In genomic region chr5:139702236-139702635, GRCm38 (mm10) we compare ENCODE assay signal across 12 mouse cellular contexts. TPM values are rescaled to one million over a fixed set of nuclear protein-coding genes. Genes with fewer than 3 reads are reported as not detected.
DNase-seq lines count a peak whose midpoint lies in the region; ATAC-seq and TF ChIP-seq lines count a peak whose summit lies in the region.
"Had no signal": no experiment of that assay in that cellular context is flagged by ENCODE, and none has a peak within 500 bp of the region (broad histone marks: within the 10 kb centered on the region; RNA-seq: fewer than 3 reads in every experiment).

No protein-coding gene starts in this region.

- ATAC-seq in kidney, embryonic 14.5 days (ENCODE audit: low FRiP score, low TSS enrichment): 0 out of 2 replicates have a peak, but pooled peaks have one; percentile 32
- ATAC-seq in liver, embryonic 16.5 days (ENCODE audit: low read depth): peak; percentile 70
- ATAC-seq in hindbrain, embryonic 12.5 days (ENCODE audit: low FRiP score): no peak
- ATAC-seq: activated CD4-positive, CD25-positive, alpha-beta regulatory T cell, adult 4 months; forebrain, embryonic 13.5 days had no signal

- no peak overlapping the region for H3K9ac ChIP-seq in kidney, embryonic 14.5 days (ENCODE audit: low read depth, low read length)
- no peak overlapping the region for H3K9ac ChIP-seq in liver, embryonic 16.5 days (ENCODE audit: low read depth, low read length)
- no peak overlapping the region for H3K9ac ChIP-seq in hindbrain, embryonic 12.5 days
- H3K9ac ChIP-seq: forebrain, embryonic 13.5 days had no signal

- H3K4me2 ChIP-seq in kidney, embryonic 14.5 days (replicated peaks; ENCODE audit: low read depth, low read length): no peak overlapping the region
- no peak overlapping the region for H3K4me2 ChIP-seq in liver, embryonic 16.5 days (ENCODE audit: low read depth, low read length)
- H3K4me2 ChIP-seq in hindbrain, embryonic 12.5 days (replicated peaks): no peak overlapping the region
- H3K4me2 ChIP-seq: forebrain, embryonic 13.5 days had no signal

- no peak overlapping the region for H3K27ac ChIP-seq in kidney, embryonic 14.5 days (ENCODE audit: low read depth, low read length)
- no peak overlapping the region for H3K27ac ChIP-seq in kidney, adult 2 months (ENCODE audit: insufficient read depth, low read depth, low read length)
- peak overlapping the region; percentile 48 for H3K27ac ChIP-seq in bone marrow macrophage, adult 2 months (ENCODE audit: insufficient read depth, low read depth, low read length)
- no peak overlapping the region for H3K27ac ChIP-seq in liver, embryonic 16.5 days (ENCODE audit: low read length)
- H3K27ac ChIP-seq in cerebellum, adult 2 months (ENCODE audit: insufficient read depth, low read length): no peak overlapping the region
- no peak overlapping the region for H3K27ac ChIP-seq in hindbrain, embryonic 12.5 days
- H3K27ac ChIP-seq: forebrain, embryonic 13.5 days had no signal

- TF ChIP-seq CTCF in kidney, adult 2 months (conservative IDR thresholded peaks at IDR 0.05; ENCODE audit: insufficient read depth, insufficient read length, low read depth, low read length): no peak
- no peak for TF ChIP-seq CTCF in E14TG2a.4 (conservative IDR thresholded peaks at IDR 0.05; ENCODE audit: low read length)
- TF ChIP-seq CTCF in bone marrow macrophage, adult 2 months (IDR thresholded peaks at IDR 0.05; ENCODE audit: low read depth, low read length): no peak
- TF ChIP-seq CTCF in cerebellum, adult 2 months (IDR thresholded peaks at IDR 0.05; ENCODE audit: borderline replicate concordance, insufficient read depth, low read depth, low read length): no peak

- no peaks in the 10 kb centered on the region for H3K9me3 ChIP-seq in kidney, embryonic 14.5 days (ENCODE audit: control insufficient read depth, low read length)
- 0 out of 2 replicates have a peak, but pooled peaks cover 8% of the 10 kb centered on the region for H3K9me3 ChIP-seq in E14TG2a.4 (ENCODE audit: low read length)
- H3K9me3 ChIP-seq in liver, embryonic 16.5 days (replicated peaks; ENCODE audit: control insufficient read depth, low read length): no peaks in the 10 kb centered on the region
- H3K9me3 ChIP-seq in hindbrain, embryonic 12.5 days (replicated peaks): peaks cover 6% of the 10 kb centered on the region; the same call in 1 of the 2 replicates
- H3K9me3 ChIP-seq: forebrain, embryonic 13.5 days had no signal

- WGBS in kidney, embryonic 14.5 days: 51% methylated on average over 10 of the region's 10 CpGs
- WGBS in kidney, adult 2 months: 41% methylated on average over 10 of the region's 10 CpGs
- 8% methylated on average over 10 of the region's 10 CpGs for WGBS in liver, embryonic 16.5 days (ENCODE audit: insufficient replicate concordance)
- 74% methylated on average over 10 of the region's 10 CpGs for WGBS in cerebellum, adult 2 months
- 70% methylated on average over 10 of the region's 10 CpGs for WGBS in hindbrain, embryonic 12.5 days

- TF ChIP-seq POLR2A in kidney, adult 2 months (IDR thresholded peaks at IDR 0.05; ENCODE audit: low read depth, low read length): no peak
- TF ChIP-seq POLR2A in bone marrow macrophage, adult 2 months (IDR thresholded peaks at IDR 0.05; ENCODE audit: borderline replicate concordance, low read depth, low read length): no peak
- no peak for TF ChIP-seq POLR2A in cerebellum, adult 2 months (IDR thresholded peaks at IDR 0.05; ENCODE audit: borderline replicate concordance, insufficient read depth, low read length)

- H3K27me3 ChIP-seq in kidney, embryonic 14.5 days (ENCODE audit: control insufficient read depth, insufficient read depth, low read length): no peaks in the 10 kb centered on the region
- no peaks in the 10 kb centered on the region for H3K27me3 ChIP-seq in kidney, adult 2 months (replicated peaks; ENCODE audit: control insufficient read depth, insufficient read depth, low read length)
- peaks cover 30% of the 10 kb centered on the region for H3K27me3 ChIP-seq in E14TG2a.4 (ENCODE audit: insufficient read depth, low read length)
- no peaks in the 10 kb centered on the region for H3K27me3 ChIP-seq in liver, embryonic 16.5 days (ENCODE audit: control insufficient read depth, insufficient read depth, low read depth, low read length)
- no peaks in the 10 kb centered on the region for H3K27me3 ChIP-seq in cerebellum, adult 2 months (ENCODE audit: control insufficient read depth, insufficient read depth, low read length)
- peaks cover 5% of the 10 kb centered on the region; the same call in 1 of the 2 replicates for H3K27me3 ChIP-seq in hindbrain, embryonic 12.5 days

- H3K4me1 ChIP-seq in kidney, embryonic 14.5 days (ENCODE audit: control insufficient read depth, insufficient read depth, low read length): no peaks in the 10 kb centered on the region
- H3K4me1 ChIP-seq in kidney, adult 2 months (ENCODE audit: control insufficient read depth, insufficient read depth, low read length): no peaks in the 10 kb centered on the region
- peaks cover 19% of the 10 kb centered on the region for H3K4me1 ChIP-seq in E14TG2a.4 (replicated peaks; ENCODE audit: low read depth, low read length)
- peaks cover 19% of the 10 kb centered on the region for H3K4me1 ChIP-seq in bone marrow macrophage, adult 2 months (ENCODE audit: control insufficient read depth, insufficient read depth, low read length)
- H3K4me1 ChIP-seq in liver, embryonic 16.5 days (ENCODE audit: control insufficient read depth, low read depth, low read length): no peaks in the 10 kb centered on the region; the same call in 1 of the 2 replicates
- no peaks in the 10 kb centered on the region for H3K4me1 ChIP-seq in cerebellum, adult 2 months (ENCODE audit: control insufficient read depth, insufficient read depth, low read length)
- H3K4me1 ChIP-seq in hindbrain, embryonic 12.5 days: no peaks in the 10 kb centered on the region
- H3K4me1 ChIP-seq: forebrain, embryonic 13.5 days had no signal

- H3K4me3 ChIP-seq in kidney, embryonic 14.5 days (ENCODE audit: low read length): no peak overlapping the region
- H3K4me3 ChIP-seq in kidney, adult 2 months (ENCODE audit: insufficient read depth, low read depth, low read length): no peak overlapping the region
- H3K4me3 ChIP-seq in E14TG2a.4 (replicated peaks; ENCODE audit: low read length): peak overlapping the region; percentile 24; the same call in 1 of the 2 replicates
- no peak overlapping the region for H3K4me3 ChIP-seq in bone marrow macrophage, adult 2 months (ENCODE audit: insufficient read depth, low read length)
- H3K4me3 ChIP-seq in liver, embryonic 16.5 days (ENCODE audit: low read depth, low read length): no peak overlapping the region
- no peak overlapping the region for H3K4me3 ChIP-seq in cerebellum, adult 2 months (replicated peaks; ENCODE audit: insufficient read depth, low read depth, low read length)
- no peak overlapping the region for H3K4me3 ChIP-seq in hindbrain, embryonic 12.5 days
- H3K4me3 ChIP-seq: forebrain, embryonic 13.5 days had no signal

- no peak for DNase-seq in kidney, adult 2 months
- DNase-seq in cerebellum, adult 2 months: no peak
- no peak for DNase-seq in urinary bladder, adult 18-20 months (ENCODE audit: low spot score in 2 of 2)
- DNase-seq: cerebellum, postnatal 25 days; gastrocnemius, postnatal 14 days had no signal

- H3K36me3 ChIP-seq in kidney, embryonic 14.5 days (ENCODE audit: control insufficient read depth, insufficient read depth, low read length): no peaks in the 10 kb centered on the region
- no peaks in the 10 kb centered on the region for H3K36me3 ChIP-seq in kidney, adult 2 months (ENCODE audit: control insufficient read depth, insufficient read depth, low read length)
- H3K36me3 ChIP-seq in E14TG2a.4 (ENCODE audit: insufficient read depth, low read length): no peaks in the 10 kb centered on the region
- peaks cover 12% of the 10 kb centered on the region for H3K36me3 ChIP-seq in liver, embryonic 16.5 days (ENCODE audit: control insufficient read depth, insufficient read depth)
- H3K36me3 ChIP-seq in hindbrain, embryonic 12.5 days: peaks cover 6% of the 10 kb centered on the region

RNA-seq across cellular contexts. Expression of gene Micall2, which starts 33.9 kb away (rescaled TPM):
- 3.6 and 6.4 TPM in 2 replicates for polyA plus RNA-seq in kidney, embryonic 14.5 days (2014; fragmentation: Nextera tagmentation; extraction: Ambion mirVana)
- 3.3 and 3.4 TPM in 2 replicates for polyA plus RNA-seq in kidney, adult 2 months (2012; rRNA removed)
- 5.6 and 6.0 TPM in 2 replicates for polyA plus RNA-seq in bone marrow macrophage, adult 2 months (2012; ENCODE audit: insufficient read depth, insufficient read length, missing spikeins)
- polyA plus RNA-seq in liver, embryonic 16.5 days (2015; fragmentation: Nextera tagmentation; extraction: Ambion mirVana): 10.4 and 11.1 TPM in 2 replicates
- 2.6 and 2.7 TPM in 2 replicates for polyA plus RNA-seq in cerebellum, adult 2 months (2012; rRNA removed)
- polyA plus RNA-seq in hindbrain, embryonic 12.5 days (2016; fragmentation: Nextera tagmentation; extraction: Ambion mirVana): 8.2 and 8.6 TPM in 2 replicates
- polyA plus RNA-seq: activated CD4-positive, CD25-positive, alpha-beta regulatory T cell, adult 4 months had no signal
